Mouse (Mus musculus) stomach, embryonic 14.5 days (tissue): ENCODE data around the gene Cenpv. TPM values are rescaled to one million over a fixed set of nuclear protein-coding genes. Genes with fewer than 3 reads are reported as not detected.
A peak's percentile ranks its signal among the peaks of the same experiment; 100 is the strongest.

ENCODE experiments used
- ATAC-seq: fragments of 200-750 bp; cut with Nextera tagmentation; 2 replicates; pipeline ENCODE4 v1.8.0; 2017; ENCODE audit warnings: low read depth, moderate TSS enrichment; ENCODE audit not compliant: insufficient number of reproducible peaks, insufficient read depth, low FRiP score
- H3K27ac ChIP-seq: fragments of 300-500 bp; sonication (generic); 2 replicates; pipeline ENCODE4 v1.5.1; 2014; ENCODE audit warnings: mild to moderate bottlenecking, low read length, moderate library complexity, mixed read lengths
- H3K27me3 ChIP-seq: fragments of 300-500 bp; sonication (generic); 2 replicates; pipeline ENCODE4 v1.6.1; 2014; ENCODE audit warnings: low read length, control low read depth, mixed read lengths; ENCODE audit not compliant: control insufficient read depth, insufficient read depth
- H3K36me3 ChIP-seq: fragments of 300-500 bp; sonication (generic); 2 replicates; pipeline ENCODE4 v1.6.1; 2014; ENCODE audit warnings: mild to moderate bottlenecking, control low read depth, low read length, moderate library complexity, mixed read lengths; ENCODE audit not compliant: control insufficient read depth, insufficient read depth
- H3K4me1 ChIP-seq: fragments of 300-500 bp; sonication (generic); 2 replicates; pipeline ENCODE4 v1.6.1; 2014; ENCODE audit warnings: low read length, control low read depth, mixed read lengths; ENCODE audit not compliant: control insufficient read depth, insufficient read depth
- H3K4me2 ChIP-seq: fragments of 300-500 bp; sonication (generic); replicated peaks from 2 replicates; pipeline ENCODE4 v1.6.1; 2014; ENCODE audit warnings: low read depth, low read length, control low read depth
- H3K4me3 ChIP-seq: fragments of 300-500 bp; sonication (generic); 2 replicates; pipeline ENCODE4 v1.5.1; 2014; ENCODE audit warnings: low read depth, low read length, control low read depth
- H3K9ac ChIP-seq: fragments of 300-500 bp; sonication (generic); replicated peaks from 2 replicates; pipeline ENCODE4 v1.6.1; 2014; ENCODE audit warnings: low read depth, mild to moderate bottlenecking, control low read depth, low read length, moderate library complexity, mixed read lengths
- H3K9me3 ChIP-seq: fragments of 300-500 bp; sonication (generic); 2 replicates; pipeline ENCODE4 v1.6.1; 2016; ENCODE audit warnings: low read depth, low read length, control low read depth; ENCODE audit not compliant: control insufficient read depth
- WGBS: fragments of 180-500 bp; shearing (Covaris S2); extraction: QIAGEN DNeasy Blood & Tissue Kit; methylation state at CpG from one replicate; pipeline ENCODE4 v1.1.7; 2014; 5-methylcytosine and 5-hydroxymethylcytosine counted together
- polyA plus RNA-seq: library from polyadenylated mRNA; unstranded; fragments of >200 nt; fragmentation: Nextera tagmentation; extraction: Ambion mirVana; gene quantifications from 2 replicates; pipeline ENCODE4 v1.2.1, GENCODE M21; 2014

Gene Cenpv
- polyA plus RNA-seq, 1 experiment from 2014 or later, result 16.2 TPM

GRCm38 (mm10) chr11:62557205-62557604 is 18.1 kb upstream of the Cenpv start:
- Histone ChIP-seq H3K4me2 (no peak overlapping the region), H3K36me3 (peaks cover 17% of the 10 kb centered on the region; the same call in 1 of the 2 replicates), H3K27ac (no peak overlapping the region), H3K9ac (no peak overlapping the region), H3K4me3 (no peak overlapping the region), H3K4me1 (peaks cover 14% of the 10 kb centered on the region; the same call in 1 of the 2 replicates), H3K9me3 (no peaks in the 10 kb centered on the region), H3K27me3 (no peaks in the 10 kb centered on the region)
- no peak for ATAC-seq
- 55% methylated on average over 5 of the region's 5 CpGs for WGBS

DNA sequence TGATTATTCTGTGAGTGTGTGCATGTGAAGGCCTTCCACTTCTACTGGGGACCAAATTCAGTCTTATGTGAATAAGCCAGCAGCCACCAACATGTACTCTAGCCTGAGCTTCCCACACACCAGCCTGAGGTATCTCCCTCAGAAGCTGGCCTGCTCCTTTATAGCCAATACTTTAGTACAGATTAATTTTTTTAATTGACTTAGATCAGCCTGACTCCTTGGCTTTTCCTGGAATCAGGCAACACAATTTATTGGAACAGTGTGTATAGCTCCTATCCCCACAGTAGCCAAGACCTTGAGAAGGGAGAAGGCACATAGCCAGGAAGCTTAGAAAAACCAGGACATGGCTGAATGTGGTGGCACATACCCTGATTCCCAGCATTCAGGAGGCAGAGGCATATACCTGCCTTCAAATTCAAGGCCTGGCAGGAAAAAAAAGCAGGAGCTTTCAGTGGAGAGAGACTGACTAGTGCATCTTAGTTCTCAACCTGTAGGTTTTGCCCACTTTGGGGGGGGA is 16.9 kb upstream of the Cenpv start:
- H3K27ac ChIP-seq, result no peak overlapping the region
- no peaks in the 10 kb centered on the region for H3K9me3 ChIP-seq
- H3K4me2 ChIP-seq, result no peak overlapping the region
- peaks cover 14% of the 10 kb centered on the region; the same call in 1 of the 2 replicates for H3K4me1 ChIP-seq
- H3K36me3 ChIP-seq, result peaks cover 17% of the 10 kb centered on the region; the same call in 1 of the 2 replicates
- no peak overlapping the region for H3K4me3 ChIP-seq
- ATAC-seq, result no peak
- H3K9ac ChIP-seq, result no peak overlapping the region
- H3K27me3 ChIP-seq, result no peaks in the 10 kb centered on the region

DNA sequence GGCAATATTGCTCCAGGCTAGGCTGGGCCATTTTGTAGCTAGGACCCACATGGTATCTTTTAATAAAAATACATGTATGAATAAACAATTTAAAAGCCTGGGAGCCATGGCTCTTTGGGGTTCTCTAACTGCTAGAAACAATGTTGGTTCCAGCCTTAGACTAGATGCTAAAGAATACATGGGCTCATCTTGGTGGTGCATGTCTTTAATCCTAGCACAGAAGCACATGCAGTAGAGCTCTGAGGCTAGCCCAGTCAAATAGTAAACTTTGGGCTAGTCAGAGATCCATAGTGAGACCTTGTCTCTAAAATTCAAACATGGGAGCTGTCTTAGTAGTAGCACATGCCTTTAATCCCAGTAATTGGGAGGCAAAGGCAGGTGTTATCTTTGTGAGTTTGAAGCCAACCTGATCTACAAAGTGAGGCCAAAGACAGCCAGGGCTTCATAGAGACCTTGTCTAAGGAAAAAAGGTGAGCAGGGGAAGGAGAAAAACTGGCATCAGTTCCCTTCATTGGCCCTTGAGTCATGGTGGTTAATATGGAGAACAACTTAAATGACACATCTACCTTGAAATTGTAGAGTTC is 16.0 kb upstream of the Cenpv start:
- Histone ChIP-seq H3K9me3 (no peaks in the 10 kb centered on the region), H3K4me1 (peaks cover 14% of the 10 kb centered on the region; the same call in 1 of the 2 replicates), H3K4me2 (peak overlapping the region; percentile 87; the same call in 1 of the 2 replicates), H3K27ac (no peak overlapping the region), H3K4me3 (peak overlapping the region; percentile 46; the same call in 1 of the 2 replicates), H3K9ac (no peak overlapping the region), H3K27me3 (no peaks in the 10 kb centered on the region), H3K36me3 (peaks cover 17% of the 10 kb centered on the region; the same call in 1 of the 2 replicates)
- no peak for ATAC-seq

DNA sequence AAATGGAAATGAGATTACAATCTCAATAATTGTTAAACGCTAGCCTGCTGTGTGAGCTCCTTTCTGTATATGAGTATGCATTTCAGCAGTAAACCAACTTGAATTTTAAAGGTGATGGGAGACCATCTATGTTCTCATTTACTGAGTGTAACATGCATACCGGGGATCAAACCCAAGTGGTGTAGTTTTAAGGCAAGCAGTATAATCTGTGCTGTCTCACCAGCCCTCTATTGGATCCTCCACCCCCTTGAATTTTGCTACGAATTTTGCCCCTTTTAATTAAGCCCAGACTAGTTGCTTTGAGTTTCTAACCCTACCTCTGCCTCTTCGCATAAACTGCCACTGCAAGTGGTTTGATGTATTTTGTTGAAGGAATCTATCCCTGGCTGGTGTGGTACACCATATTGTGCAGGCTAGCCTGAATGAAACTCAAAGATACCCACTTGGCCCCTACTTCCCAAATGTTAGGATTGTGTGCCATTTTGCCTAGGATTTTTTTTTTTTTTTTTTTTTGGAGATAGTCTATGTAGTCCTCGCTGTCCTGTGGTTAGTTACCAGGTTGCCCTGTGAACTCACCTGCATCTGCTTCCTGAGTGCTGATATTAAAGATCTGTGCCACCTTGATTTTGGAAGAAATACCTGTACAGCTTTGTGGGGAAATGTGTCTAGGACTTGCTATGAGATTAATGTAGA is 15.2 kb upstream of the Cenpv start:
- Histone ChIP-seq H3K9ac (0 out of 2 replicates have a peak overlapping the region, but pooled peaks have one; percentile 10), H3K4me2 (peak overlapping the region; percentile 87), H3K27ac (no peak overlapping the region), H3K9me3 (no peaks in the 10 kb centered on the region), H3K4me1 (peaks cover 18% of the 10 kb centered on the region; the same call in 1 of the 2 replicates), H3K36me3 (peaks cover 17% of the 10 kb centered on the region; the same call in 1 of the 2 replicates), H3K4me3 (peak overlapping the region; percentile 46), H3K27me3 (no peaks in the 10 kb centered on the region)
- 74% methylated on average over 5 of the region's 5 CpGs for WGBS
- no peak for ATAC-seq

DNA sequence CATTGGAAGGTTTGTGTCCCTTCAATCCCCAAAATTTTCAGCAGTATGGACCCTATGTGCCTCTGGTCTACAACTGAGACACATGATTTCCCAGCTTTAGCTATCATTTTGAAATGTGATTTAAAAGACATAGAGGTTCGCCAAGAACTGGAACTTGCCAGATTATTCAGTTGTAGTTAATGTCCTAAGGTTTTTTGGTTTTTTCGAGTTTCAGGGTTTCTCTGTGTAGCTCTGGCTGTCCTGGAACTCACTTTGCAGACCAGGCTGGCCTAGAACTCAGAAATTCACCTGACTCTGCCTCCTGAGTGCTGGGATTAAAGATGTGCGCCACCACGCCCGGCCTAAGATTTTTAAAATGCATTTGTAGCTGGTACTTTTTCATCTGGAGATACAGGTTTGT is 14.6 kb upstream of the Cenpv start:
- H3K4me2 ChIP-seq, result peak overlapping the region; percentile 87
- peaks cover 19% of the 10 kb centered on the region; the same call in 1 of the 2 replicates for H3K4me1 ChIP-seq
- ATAC-seq, result no peak
- peaks cover 17% of the 10 kb centered on the region; the same call in 1 of the 2 replicates for H3K36me3 ChIP-seq
- WGBS, result 75% methylated on average over 5 of the region's 5 CpGs
- no peaks in the 10 kb centered on the region for H3K9me3 ChIP-seq
- H3K4me3 ChIP-seq, result peak overlapping the region; percentile 46
- no peaks in the 10 kb centered on the region for H3K27me3 ChIP-seq
- H3K27ac ChIP-seq, result no peak overlapping the region
- peak overlapping the region; percentile 23; the same call in 1 of the 2 replicates for H3K9ac ChIP-seq

DNA sequence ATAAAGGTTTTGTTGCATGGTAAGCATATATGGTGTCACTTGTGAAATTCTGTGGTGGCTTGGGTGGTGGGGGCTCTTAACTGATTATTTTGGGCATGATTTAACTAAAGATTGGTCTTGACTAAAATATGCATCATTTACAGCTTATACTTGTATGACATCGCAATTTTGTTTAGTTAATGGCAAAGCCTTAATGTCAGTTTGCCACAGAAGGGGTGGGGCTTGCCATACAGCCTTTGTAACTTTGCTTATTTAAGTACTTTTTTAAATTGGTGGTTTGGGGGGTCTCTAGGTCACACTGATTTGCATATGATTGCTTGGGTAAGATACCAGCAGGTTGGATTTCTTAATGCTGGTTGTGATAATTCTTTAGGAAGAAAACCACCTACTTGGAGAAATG is 14.1 kb upstream of the Cenpv start:
- peaks cover 17% of the 10 kb centered on the region; the same call in 1 of the 2 replicates for H3K36me3 ChIP-seq
- H3K27me3 ChIP-seq, result no peaks in the 10 kb centered on the region
- H3K4me2 ChIP-seq, result peak overlapping the region; percentile 87
- ATAC-seq, result no peak
- H3K4me3 ChIP-seq, result peak overlapping the region; percentile 46
- peaks cover 19% of the 10 kb centered on the region; the same call in 1 of the 2 replicates for H3K4me1 ChIP-seq
- no peak overlapping the region for H3K27ac ChIP-seq
- H3K9me3 ChIP-seq, result no peaks in the 10 kb centered on the region
- H3K9ac ChIP-seq, result peak overlapping the region; percentile 23; the same call in 1 of the 2 replicates
- 18% methylated on average over 1 of the region's 1 CpGs for WGBS

DNA sequence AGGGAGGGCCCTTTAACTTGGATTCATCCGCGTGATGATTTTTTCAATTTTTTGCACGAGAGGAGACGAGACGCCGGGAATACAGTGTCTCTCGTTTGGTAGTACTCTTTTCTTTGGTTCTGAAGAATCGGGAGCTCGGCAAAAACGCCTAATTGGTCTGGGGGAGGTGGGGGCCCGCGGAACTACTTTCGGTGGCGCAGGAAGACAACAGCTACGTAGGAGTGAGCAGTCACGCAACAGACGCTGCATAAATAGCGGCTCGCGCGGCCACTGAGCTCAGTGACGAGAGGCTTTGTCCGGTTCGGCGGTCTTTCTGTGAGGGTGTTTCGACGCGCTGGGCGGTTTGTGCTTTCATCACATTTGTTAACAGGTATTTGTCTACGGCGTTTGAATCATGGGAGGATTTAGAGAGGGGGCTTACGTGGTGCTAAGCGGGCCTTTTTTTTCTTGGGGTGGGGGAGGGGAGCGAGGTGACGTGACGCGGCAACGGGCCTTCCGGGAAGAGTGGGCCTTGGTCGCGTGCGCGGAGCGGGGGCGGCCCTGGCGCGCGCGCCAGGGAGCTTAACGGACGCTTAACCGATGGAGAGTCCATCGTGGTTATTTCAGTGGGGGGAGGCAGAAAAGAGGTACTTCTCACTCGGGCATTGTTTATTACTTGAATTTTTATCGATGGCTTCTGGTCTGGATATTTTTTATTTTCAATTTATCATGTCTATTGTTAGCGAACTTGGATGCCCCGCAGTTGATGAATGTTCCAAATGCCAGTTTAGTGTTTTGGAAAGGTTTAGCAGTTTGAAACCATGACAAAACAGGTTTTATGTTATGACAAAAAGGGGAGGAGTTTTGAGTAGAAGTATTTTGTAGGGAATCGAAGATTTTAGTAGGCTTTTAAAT is 12.4 kb upstream of the Cenpv start:
- H3K9ac ChIP-seq, result peak overlapping the region; percentile 72
- H3K27me3 ChIP-seq, result no peaks in the 10 kb centered on the region
- H3K9me3 ChIP-seq, result no peaks in the 10 kb centered on the region
- peak overlapping the region; percentile 84 for H3K4me3 ChIP-seq
- H3K27ac ChIP-seq, result peak overlapping the region; percentile 82
- H3K4me1 ChIP-seq, result peaks cover 19% of the 10 kb centered on the region; the same call in 1 of the 2 replicates
- peak; percentile 87 for ATAC-seq
- peak overlapping the region; percentile 35 for H3K4me2 ChIP-seq
- H3K36me3 ChIP-seq, result peaks cover 17% of the 10 kb centered on the region; the same call in 1 of the 2 replicates
- under 1% methylated on average over 58 of the region's 58 CpGs for WGBS
